Mouse (Mus musculus) embryonic facial prominence, embryonic 14.5 days (tissue): ENCODE results near the gene Slc2a9. TPM values are rescaled to one million over a fixed set of nuclear protein-coding genes. Genes with fewer than 3 reads are reported as not detected.
A peak's percentile ranks its signal among the peaks of the same experiment; 100 is the strongest.
"Not testable (repeated sequence)": the region's sequence is repeated elsewhere in the genome, so short reads cannot be mapped to it uniquely, and the experiment has no call there.

Experiments used
- ATAC-seq: fragments of 200-750 bp; cut with Nextera tagmentation; 2 replicates; pipeline ENCODE4 v1.8.0; 2017; ENCODE audit warnings: low read depth, moderate number of reproducible peaks, moderate TSS enrichment
- DNase-seq: peaks from one replicate; pipeline ENCODE4 v3.0.0-alpha.2; 2015; ENCODE audit warnings: low spot score
- H3K27ac ChIP-seq: fragments of 300-500 bp; sonication (generic); replicated peaks from 2 replicates; pipeline ENCODE4 v1.5.1; 2014; ENCODE audit warnings: low read depth, mild to moderate bottlenecking, low read length, moderate library complexity
- H3K27me3 ChIP-seq: fragments of 300-500 bp; sonication (generic); replicated peaks from 2 replicates; pipeline ENCODE4 v1.6.1; 2014; ENCODE audit warnings: low read length; ENCODE audit not compliant: control insufficient read depth, insufficient read depth
- H3K36me3 ChIP-seq: fragments of 300-500 bp; sonication (generic); 2 replicates; pipeline ENCODE4 v1.6.1; 2014; ENCODE audit warnings: low read length, mixed read lengths; ENCODE audit not compliant: control insufficient read depth, insufficient read depth
- H3K4me1 ChIP-seq: fragments of 300-500 bp; sonication (generic); 2 replicates; pipeline ENCODE4 v1.6.1; 2014; ENCODE audit warnings: antibody characterized with exemption, low read length; ENCODE audit not compliant: control insufficient read depth, insufficient read depth
- H3K4me2 ChIP-seq: fragments of 300-500 bp; sonication (generic); 2 replicates; pipeline ENCODE4 v1.6.1; 2014; ENCODE audit warnings: low read depth, mild to moderate bottlenecking, low read length, moderate library complexity, mixed read lengths
- H3K4me3 ChIP-seq: fragments of 300-500 bp; sonication (generic); 2 replicates; pipeline ENCODE4 v1.5.1; 2014; ENCODE audit warnings: low read depth, mild to moderate bottlenecking, low read length
- H3K9ac ChIP-seq: fragments of 300-500 bp; sonication (generic); 2 replicates; pipeline ENCODE4 v1.6.1; 2014; ENCODE audit warnings: low read depth, mild to moderate bottlenecking, low read length, moderate library complexity, mixed read lengths
- H3K9me3 ChIP-seq: fragments of 300-500 bp; sonication (generic); 2 replicates; pipeline ENCODE4 v1.6.1; 2016; ENCODE audit warnings: low read length; ENCODE audit not compliant: control insufficient read depth
- WGBS: fragments of 180-500 bp; shearing (Covaris S2); extraction: QIAGEN DNeasy Blood & Tissue Kit; methylation state at CpG from one replicate; pipeline ENCODE4 v1.1.7; 2014; 5-methylcytosine and 5-hydroxymethylcytosine counted together
- polyA plus RNA-seq: library from polyadenylated mRNA; unstranded; fragments of >200 nt; fragmentation: Nextera tagmentation; extraction: Ambion mirVana; gene quantifications from 2 replicates; pipeline ENCODE4 v1.2.1, GENCODE M21; 2014

The Slc2a9 gene
- polyA plus RNA-seq, 1 experiment from 2014 or later, result 0.56 TPM

GRCm38 (mm10) chr5:38480822-38481707 lies 21.9 kb downstream of the Slc2a9 start:
- Histone ChIP-seq H3K4me3 (no peak overlapping the region), H3K9ac (no peak overlapping the region), H3K9me3 (no peaks in the 10 kb centered on the region), H3K36me3 (no peaks in the 10 kb centered on the region), H3K4me2 (peak overlapping the region; percentile 53; the same call in 1 of the 2 replicates), H3K27me3 (no peaks in the 10 kb centered on the region), H3K27ac (no peak overlapping the region), H3K4me1 (peaks cover 11% of the 10 kb centered on the region)
- 74% methylated on average over 10 of the region's 10 CpGs for WGBS
- DNase-seq, result no peak
- no peak for ATAC-seq

GRCm38 (mm10) chr5:38479908-38480725 lies 22.8 kb downstream of the Slc2a9 start:
- no peaks in the 10 kb centered on the region for H3K36me3 ChIP-seq
- H3K27me3 ChIP-seq, result no peaks in the 10 kb centered on the region
- H3K4me1 ChIP-seq, result peaks cover 11% of the 10 kb centered on the region
- H3K27ac ChIP-seq, result 0 out of 2 replicates have a peak overlapping the region, but pooled peaks have one; percentile 8
- peak overlapping the region; percentile 53 for H3K4me2 ChIP-seq
- peak overlapping the region; percentile 41; the same call in 1 of the 2 replicates for H3K9ac ChIP-seq
- peak; percentile 51; the same call in 1 of the 2 replicates for ATAC-seq
- H3K9me3 ChIP-seq, result no peaks in the 10 kb centered on the region
- 21% methylated on average over 20 of the region's 22 CpGs for WGBS
- DNase-seq, result peak; percentile 79
- peak overlapping the region; percentile 29 for H3K4me3 ChIP-seq

DNA sequence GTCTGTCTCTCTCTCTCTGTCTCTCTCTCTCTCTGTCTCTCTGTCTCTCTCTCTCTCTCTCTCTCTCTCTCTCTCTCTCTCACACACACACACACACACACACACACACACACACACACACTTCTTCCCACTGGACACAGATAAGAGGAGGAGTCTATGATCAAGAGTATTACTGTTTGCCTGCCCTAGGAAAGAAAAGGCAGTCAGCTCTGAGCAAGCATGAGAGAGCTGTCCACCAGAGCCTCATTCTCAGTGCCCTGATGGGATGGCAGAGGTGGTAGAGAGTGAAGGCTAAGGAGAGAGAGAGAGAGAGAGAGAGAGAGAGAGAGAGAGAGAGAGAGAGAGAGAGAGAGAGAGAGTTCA lies 23.4 kb downstream of the Slc2a9 start:
- Histone ChIP-seq H3K4me2 (peak overlapping the region; percentile 53), H3K27ac (0 out of 2 replicates have a peak overlapping the region, but pooled peaks have one; percentile 8), H3K4me1 (peaks cover 11% of the 10 kb centered on the region), H3K4me3 (peak overlapping the region; percentile 29), H3K9ac (peak overlapping the region; percentile 41; the same call in 1 of the 2 replicates)
- not testable (repeated sequence) for H3K27me3 ChIP-seq, H3K9me3 ChIP-seq, H3K36me3 ChIP-seq, DNase-seq, ATAC-seq

DNA sequence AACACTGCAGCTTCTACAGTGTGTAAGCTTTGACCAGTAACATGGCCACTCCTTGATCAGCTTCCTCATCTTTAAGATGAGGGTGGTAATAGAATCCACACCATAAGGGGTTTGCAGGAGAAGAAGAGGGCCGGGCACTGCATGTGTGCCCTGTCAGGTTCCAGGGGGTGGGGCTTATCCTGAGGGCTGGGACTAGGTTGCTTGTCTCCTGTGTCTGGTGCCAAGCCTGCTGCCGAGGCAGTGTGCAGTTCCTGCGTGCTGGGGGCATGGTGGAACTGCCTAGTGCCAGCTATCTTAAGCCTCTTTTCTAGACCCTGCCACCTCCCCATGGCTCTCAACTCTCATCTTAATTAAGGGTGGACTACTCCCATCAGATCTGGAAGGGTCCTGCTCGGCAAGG lies 23.9 kb downstream of the Slc2a9 start:
- Histone ChIP-seq H3K9ac (no peak overlapping the region), H3K36me3 (no peaks in the 10 kb centered on the region), H3K4me3 (no peak overlapping the region), H3K9me3 (no peaks in the 10 kb centered on the region), H3K4me2 (no peak overlapping the region), H3K27ac (no peak overlapping the region), H3K27me3 (no peaks in the 10 kb centered on the region), H3K4me1 (peaks cover 11% of the 10 kb centered on the region)
- DNase-seq, result peak; percentile 39
- no peak; the same call in 1 of the 2 replicates for ATAC-seq
- 27% methylated on average over 3 of the region's 4 CpGs for WGBS

- WGBS, result 83% methylated on average over 7 of the region's 7 CpGs
- peaks cover 11% of the 10 kb centered on the region for H3K4me1 ChIP-seq
- ATAC-seq (no peak), DNase-seq (peak; percentile 23)
- no peak overlapping the region for H3K4me2 ChIP-seq
- no peak overlapping the region for H3K9ac ChIP-seq
- no peak overlapping the region for H3K4me3 ChIP-seq
- no peaks in the 10 kb centered on the region for H3K36me3 ChIP-seq
- H3K9me3 ChIP-seq, result no peaks in the 10 kb centered on the region
- no peaks in the 10 kb centered on the region for H3K27me3 ChIP-seq
- no peak overlapping the region for H3K27ac ChIP-seq
Observed at GRCm38 (mm10) chr5:38477731-38478445, 25.1 kb downstream of the Slc2a9 start.

DNA sequence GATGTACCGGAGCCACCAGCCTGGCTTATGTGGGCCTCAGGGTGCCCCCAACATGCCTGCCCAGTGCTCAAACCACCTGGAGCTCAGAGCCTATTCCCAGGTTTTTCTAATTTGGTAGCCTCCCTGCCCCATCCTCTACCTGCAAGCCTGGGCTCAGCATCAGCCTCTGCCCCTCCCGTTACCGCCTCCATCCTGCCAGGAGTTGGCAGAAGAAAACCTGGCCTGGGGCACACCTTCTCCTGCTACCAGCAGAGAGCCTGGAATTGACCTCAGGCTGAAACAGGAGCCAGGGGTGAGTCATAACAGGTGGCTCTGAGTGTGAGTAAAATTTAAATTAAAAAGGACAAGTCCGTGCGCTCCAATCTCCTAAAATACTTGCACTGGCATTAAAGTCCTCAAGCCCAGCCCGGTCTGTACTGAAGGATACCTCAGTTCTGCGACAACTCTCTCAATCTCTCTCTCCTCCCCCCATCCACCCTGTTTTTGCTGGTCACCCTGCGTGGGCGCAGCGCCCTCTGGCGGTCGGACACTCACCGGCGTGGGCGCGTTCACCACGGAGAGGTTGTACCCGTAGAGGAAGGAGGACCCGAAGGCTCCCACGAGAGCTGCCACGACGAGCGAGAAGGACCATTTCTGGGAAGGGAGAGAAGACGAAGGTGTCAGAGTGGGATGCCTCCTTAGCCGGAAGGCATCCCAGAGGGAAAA lies 25.9 kb downstream of the Slc2a9 start:
- Histone ChIP-seq H3K4me2 (no peak overlapping the region), H3K9ac (no peak overlapping the region), H3K9me3 (no peaks in the 10 kb centered on the region), H3K4me3 (no peak overlapping the region), H3K27me3 (no peaks in the 10 kb centered on the region), H3K36me3 (no peaks in the 10 kb centered on the region), H3K27ac (no peak overlapping the region), H3K4me1 (peaks cover 11% of the 10 kb centered on the region)
- WGBS, result 83% methylated on average over 25 of the region's 25 CpGs
- no peak for DNase-seq
- ATAC-seq, result no peak

- H3K4me1 ChIP-seq, result no peaks in the 10 kb centered on the region
- no peak for ATAC-seq
- H3K9me3 ChIP-seq, result no peaks in the 10 kb centered on the region
- H3K36me3 ChIP-seq, result no peaks in the 10 kb centered on the region
- H3K9ac ChIP-seq, result no peak overlapping the region
- H3K4me3 ChIP-seq, result no peak overlapping the region
- H3K4me2 ChIP-seq, result no peak overlapping the region
- 72% methylated on average over 6 of the region's 6 CpGs for WGBS
- no peak overlapping the region for H3K27ac ChIP-seq
- no peak for DNase-seq
- no peaks in the 10 kb centered on the region for H3K27me3 ChIP-seq
Observed at GRCm38 (mm10) chr5:38470881-38471280, 32.1 kb downstream of the Slc2a9 start.
